Mouse (Mus musculus) heart, postnatal 0 days (tissue): ENCODE measurements around the gene Col6a3. TPM values are rescaled to one million over a fixed set of nuclear protein-coding genes. Genes with fewer than 3 reads are reported as not detected.

Experiments used
- ATAC-seq: fragments of 200-750 bp; cut with Nextera tagmentation; 2 replicates; pipeline ENCODE4 v1.8.0; 2017; ENCODE audit warnings: low read depth, moderate number of reproducible peaks, moderate library complexity; ENCODE audit not compliant: insufficient read depth
- DNase-seq: peaks from one replicate; pipeline ENCODE4 v3.0.0-alpha.2; 2016; ENCODE audit warnings: low spot score
- H3K27ac ChIP-seq: fragments of 300-500 bp; sonication (generic); 2 replicates; pipeline ENCODE4 v1.5.1; 2014; ENCODE audit warnings: low read depth, mild to moderate bottlenecking
- H3K27me3 ChIP-seq: fragments of 300-500 bp; sonication (generic); 2 replicates; pipeline ENCODE4 v1.6.1; 2014; ENCODE audit warnings: low read length, mixed read lengths; ENCODE audit not compliant: control insufficient read depth, insufficient read depth
- H3K36me3 ChIP-seq: fragments of 300-500 bp; sonication (generic); replicated peaks from 2 replicates; pipeline ENCODE4 v1.6.1; 2014; ENCODE audit warnings: low read length, mixed read lengths; ENCODE audit not compliant: control insufficient read depth, insufficient read depth
- H3K4me1 ChIP-seq: fragments of 300-500 bp; sonication (generic); 2 replicates; pipeline ENCODE4 v1.6.1; 2014; ENCODE audit warnings: antibody characterized with exemption; ENCODE audit not compliant: control insufficient read depth, insufficient read depth
- H3K4me2 ChIP-seq: fragments of 300-500 bp; sonication (generic); 2 replicates; pipeline ENCODE4 v1.6.1; 2014; ENCODE audit warnings: low read depth, mild to moderate bottlenecking, low read length, moderate library complexity
- H3K4me3 ChIP-seq: fragments of 300-500 bp; sonication (generic); 2 replicates; pipeline ENCODE4 v1.5.1; 2014; ENCODE audit warnings: low read depth, low read length
- H3K9ac ChIP-seq: fragments of 300-500 bp; sonication (generic); replicated peaks from 2 replicates; pipeline ENCODE4 v1.6.1; 2014; ENCODE audit warnings: low read depth, low read length, mixed read lengths
- H3K9me3 ChIP-seq: fragments of 300-500 bp; sonication (generic); replicated peaks from 2 replicates; pipeline ENCODE4 v1.6.1; 2016; ENCODE audit warnings: low read length; ENCODE audit not compliant: control insufficient read depth
- CTCF ChIP-seq: IDR thresholded peaks from 2 replicates; pipeline ENCODE4 v1.5.1; 2016; ENCODE audit warnings: antibody characterized with exemption, control low read depth, low read depth
- EP300 ChIP-seq: IDR thresholded peaks from 2 replicates; pipeline ENCODE4 v1.6.1; 2016; ENCODE audit warnings: antibody characterized with exemption, low read depth
- WGBS: fragments of 180-500 bp; shearing (Covaris S2); extraction: QIAGEN DNeasy Blood & Tissue Kit; methylation state at CpG from one replicate; pipeline ENCODE4 v1.1.7; 2014; 5-methylcytosine and 5-hydroxymethylcytosine counted together
- polyA plus RNA-seq: library from polyadenylated mRNA; unstranded; fragments of >200 nt; fragmentation: Nextera tagmentation; extraction: Ambion mirVana; gene quantifications from 2 replicates; pipeline ENCODE4 v1.2.1, GENCODE M21; 2015
- total RNA-seq: library from RNA; depleted of rRNA; stranded (reverse); fragments of >200 nt; gene quantifications from 2 replicates; pipeline ENCODE4 v1.2.3, GENCODE M21; 2014; ENCODE audit warnings: low replicate concordance

Gene Col6a3
- total and polyA plus RNA-seq, 2 experiments from 2014 or later: 14.2 to 110 TPM

DNA sequence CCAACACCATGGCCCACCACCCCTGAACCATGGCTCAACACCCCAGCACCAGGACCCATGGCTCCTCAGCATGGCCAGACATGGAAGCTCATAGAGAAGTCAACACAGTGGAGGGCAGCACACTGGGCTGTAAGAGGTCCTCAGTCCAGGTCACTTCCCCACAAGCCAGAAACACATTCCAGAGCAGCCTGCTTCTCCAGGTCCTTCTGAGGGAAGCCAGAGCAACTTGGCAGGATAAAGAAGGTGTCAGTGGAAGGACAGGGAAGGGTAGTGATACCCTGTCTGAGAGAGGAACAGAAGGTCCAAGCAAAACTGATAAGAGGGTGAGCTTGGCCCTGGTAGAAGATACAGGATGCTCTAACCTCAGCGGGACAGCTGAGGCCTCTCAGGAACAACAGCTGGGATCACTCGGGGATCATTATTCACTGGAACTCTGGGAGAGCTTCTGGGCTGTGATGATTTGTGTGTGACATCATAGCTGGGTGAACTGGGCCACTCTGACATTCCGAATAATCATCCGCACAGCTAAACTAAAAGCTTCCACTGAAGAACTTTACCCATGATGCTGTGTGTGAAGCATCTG lies 85.6 kb downstream of the Col6a3 start:
- TF ChIP-seq EP300 (no peak), CTCF (no peak)
- H3K9ac ChIP-seq: no peak overlapping the region
- H3K36me3 ChIP-seq: no peaks in the 10 kb centered on the region
- no peaks in the 10 kb centered on the region for H3K9me3 ChIP-seq
- no peak overlapping the region for H3K27ac ChIP-seq
- H3K4me2 ChIP-seq: no peak overlapping the region
- ATAC-seq (peak; percentile 25; the same call in 1 of the 2 replicates), DNase-seq (no peak)
- H3K27me3 ChIP-seq: no peaks in the 10 kb centered on the region
- H3K4me1 ChIP-seq: peaks cover 17% of the 10 kb centered on the region
- no peak overlapping the region for H3K4me3 ChIP-seq
- WGBS: 48% methylated on average over 4 of the region's 4 CpGs

DNA sequence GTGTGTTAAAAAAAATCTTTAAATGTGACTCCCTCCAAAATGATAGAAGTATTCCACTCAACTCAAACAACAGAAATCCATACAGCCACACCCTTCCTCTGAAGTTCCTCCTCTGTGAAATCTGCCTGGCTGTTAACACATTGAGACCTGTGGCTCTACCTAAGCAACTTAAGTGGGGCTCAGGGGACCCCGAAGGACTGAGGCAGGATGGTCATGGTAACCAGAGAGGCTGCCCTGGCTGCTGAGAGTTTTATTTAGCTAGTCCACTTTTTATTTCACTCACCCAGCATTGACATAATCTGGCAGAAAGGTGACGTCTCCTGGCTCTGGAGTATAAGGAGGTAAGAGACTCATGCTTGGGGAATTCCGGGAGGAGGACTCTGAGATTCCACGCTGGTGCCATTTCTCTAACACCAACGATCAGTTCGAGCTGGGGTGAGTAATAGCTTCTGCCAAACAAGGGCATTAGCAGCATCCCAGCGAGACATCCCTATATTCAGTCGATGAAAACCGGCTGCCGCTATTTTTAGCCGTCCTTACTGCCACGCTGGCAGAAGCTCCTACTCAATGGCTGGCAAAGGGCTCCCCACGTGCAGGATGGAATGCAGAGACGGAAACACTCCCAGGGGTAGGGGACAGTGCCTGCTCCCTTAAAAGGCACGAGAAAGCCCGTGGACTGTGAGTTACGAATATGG lies 89.8 kb downstream of the Col6a3 start:
- ATAC-seq (peak; percentile 82), DNase-seq (peak; percentile 82)
- Histone ChIP-seq H3K4me3 (no peak overlapping the region), H3K9ac (no peak overlapping the region; the same call in 1 of the 2 replicates), H3K9me3 (no peaks in the 10 kb centered on the region), H3K4me2 (peak overlapping the region; percentile 35), H3K4me1 (peaks cover 21% of the 10 kb centered on the region), H3K36me3 (no peaks in the 10 kb centered on the region), H3K27ac (peak overlapping the region; percentile 78), H3K27me3 (no peaks in the 10 kb centered on the region)
- TF ChIP-seq EP300: no peak
- TF ChIP-seq CTCF: no peak
- 13% methylated on average over 17 of the region's 17 CpGs for WGBS

DNA sequence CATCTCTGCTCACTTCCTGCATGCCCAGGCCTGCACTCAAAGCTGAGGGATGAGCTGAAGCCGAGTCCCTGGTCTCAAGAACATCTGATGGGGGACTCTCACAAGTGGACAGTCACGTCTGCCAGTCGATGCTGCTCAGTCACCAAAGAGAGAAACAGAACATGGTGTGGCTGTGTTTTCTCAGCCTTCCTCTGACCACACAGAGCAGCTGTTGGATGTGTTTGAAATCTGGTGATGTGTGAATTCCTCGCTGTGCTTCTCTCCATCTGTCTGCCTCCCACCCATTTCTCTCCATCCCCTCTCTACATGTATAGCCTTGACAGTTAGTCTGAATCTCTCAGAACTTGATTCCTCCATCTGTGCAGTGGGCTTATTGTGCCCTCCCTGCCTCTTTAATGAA lies 92.5 kb downstream of the Col6a3 start:
- no peaks in the 10 kb centered on the region for H3K27me3 ChIP-seq
- H3K4me3 ChIP-seq: no peak overlapping the region
- H3K4me2 ChIP-seq: no peak overlapping the region
- WGBS: 47% methylated on average over 4 of the region's 4 CpGs
- no peaks in the 10 kb centered on the region for H3K36me3 ChIP-seq
- DNase-seq (no peak), ATAC-seq (no peak)
- no peak overlapping the region for H3K9ac ChIP-seq
- H3K4me1 ChIP-seq: peaks cover 21% of the 10 kb centered on the region
- H3K27ac ChIP-seq: no peak overlapping the region
- no peak for TF ChIP-seq EP300
- no peak for TF ChIP-seq CTCF
- H3K9me3 ChIP-seq: no peaks in the 10 kb centered on the region

DNA sequence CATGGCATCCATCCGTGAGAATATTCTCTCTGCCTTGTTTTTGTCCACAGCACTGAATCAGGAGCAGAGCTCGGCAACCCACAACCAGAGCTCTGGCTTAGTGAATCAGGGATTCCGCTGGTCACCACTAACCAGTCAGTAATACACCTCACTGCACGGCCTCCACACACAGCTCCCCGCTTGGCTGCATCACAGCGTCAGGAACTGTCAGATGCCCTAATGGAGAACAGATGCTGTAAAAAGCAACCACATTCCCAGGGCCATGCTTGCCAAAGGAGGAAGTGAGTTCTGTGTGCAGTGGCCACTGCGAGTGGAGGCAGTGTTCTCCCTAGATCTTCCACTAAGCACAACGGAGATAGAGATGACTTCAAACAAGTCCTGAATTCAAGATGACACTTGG lies 93.6 kb downstream of the Col6a3 start:
- 60% methylated on average over 8 of the region's 8 CpGs for WGBS
- TF ChIP-seq CTCF: no peak

DNA sequence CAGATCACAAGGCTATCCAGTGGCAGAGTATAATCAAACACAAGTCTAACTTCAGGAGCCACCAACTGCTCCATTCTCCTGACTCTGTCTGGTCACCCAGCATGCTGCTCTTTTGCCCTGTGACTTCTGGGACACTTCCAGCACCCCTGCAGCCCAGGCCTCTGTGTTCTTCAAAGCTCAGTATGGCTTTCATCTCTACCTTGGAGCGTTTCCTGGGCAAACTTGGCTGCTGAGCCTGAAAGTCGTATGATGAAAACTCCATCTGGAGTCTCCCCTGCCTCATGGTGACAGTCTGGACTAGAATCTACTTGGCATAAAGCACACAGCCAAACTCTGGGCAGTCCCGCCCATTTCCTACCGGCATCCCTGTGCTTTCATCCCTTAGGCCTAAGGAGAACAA lies 95.2 kb downstream of the Col6a3 start:
- TF ChIP-seq EP300 (no peak), CTCF (no peak)
- ATAC-seq (no peak), DNase-seq (no peak)
- H3K27ac ChIP-seq: no peak overlapping the region
- H3K27me3 ChIP-seq: no peaks in the 10 kb centered on the region
- H3K36me3 ChIP-seq: no peaks in the 10 kb centered on the region
- 73% methylated on average over 4 of the region's 4 CpGs for WGBS
- peaks cover 14% of the 10 kb centered on the region for H3K4me1 ChIP-seq
- no peak overlapping the region for H3K9ac ChIP-seq
- no peaks in the 10 kb centered on the region for H3K9me3 ChIP-seq
- no peak overlapping the region for H3K4me3 ChIP-seq
- no peak overlapping the region for H3K4me2 ChIP-seq

More for the DNA sequence above, 93.6 kb downstream of the Col6a3 start:
- no peak overlapping the region for H3K4me3 ChIP-seq
- no peaks in the 10 kb centered on the region for H3K9me3 ChIP-seq
- DNase-seq (no peak), ATAC-seq (no peak)
- H3K4me2 ChIP-seq: no peak overlapping the region
- peak overlapping the region; percentile 3; the same call in 1 of the 2 replicates for H3K27ac ChIP-seq
- peaks cover 21% of the 10 kb centered on the region for H3K4me1 ChIP-seq
- no peaks in the 10 kb centered on the region for H3K36me3 ChIP-seq
- no peak overlapping the region for H3K9ac ChIP-seq
- H3K27me3 ChIP-seq: no peaks in the 10 kb centered on the region
